Mouse (Mus musculus): ENCODE data around the gene Cytl1.

The Cytl1 gene

DNA sequence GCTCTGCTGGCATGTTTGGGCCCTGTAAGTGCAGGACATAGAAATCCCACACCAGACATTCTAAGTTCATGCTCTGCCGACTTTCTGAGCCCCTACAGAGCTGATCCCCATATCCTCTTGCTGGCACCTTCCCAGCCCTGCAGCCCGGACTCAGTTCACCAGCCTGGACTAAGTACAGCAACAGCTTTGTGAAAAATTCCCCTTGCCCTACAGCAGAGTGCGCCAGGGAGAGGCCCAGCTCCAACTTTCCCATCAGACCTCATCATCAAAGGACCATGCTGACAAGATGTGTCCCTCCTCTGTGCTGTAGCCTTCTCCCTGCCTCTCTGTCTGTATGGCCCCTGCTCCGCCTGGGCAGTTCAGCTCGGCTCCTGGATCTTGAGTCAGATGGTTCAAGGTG is 40.4 kb downstream of the Cytl1 start:
- no peaks in the 10 kb centered on the region for H3K36me3 ChIP-seq (ENCODE audit: insufficient read depth, low read length)
- TF ChIP-seq POU5F1 (IDR thresholded peaks at IDR 0.05; ENCODE audit: borderline replicate concordance, low read length) (no peak), CTCF (conservative IDR thresholded peaks at IDR 0.05; ENCODE audit: low read length) (no peak), NANOG (IDR thresholded peaks at IDR 0.05; ENCODE audit: borderline replicate concordance, low read length) (no peak)
- no peak overlapping the region for H3K4me3 ChIP-seq (replicated peaks; ENCODE audit: low read length)
- H3K4me1 ChIP-seq (replicated peaks; ENCODE audit: low read depth, low read length), result no peaks in the 10 kb centered on the region
- H3K27me3 ChIP-seq (ENCODE audit: insufficient read depth, low read length), result peaks cover 7% of the 10 kb centered on the region; the same call in 1 of the 2 replicates
- H3K9me3 ChIP-seq (ENCODE audit: low read length), result no peaks in the 10 kb centered on the region

DNA sequence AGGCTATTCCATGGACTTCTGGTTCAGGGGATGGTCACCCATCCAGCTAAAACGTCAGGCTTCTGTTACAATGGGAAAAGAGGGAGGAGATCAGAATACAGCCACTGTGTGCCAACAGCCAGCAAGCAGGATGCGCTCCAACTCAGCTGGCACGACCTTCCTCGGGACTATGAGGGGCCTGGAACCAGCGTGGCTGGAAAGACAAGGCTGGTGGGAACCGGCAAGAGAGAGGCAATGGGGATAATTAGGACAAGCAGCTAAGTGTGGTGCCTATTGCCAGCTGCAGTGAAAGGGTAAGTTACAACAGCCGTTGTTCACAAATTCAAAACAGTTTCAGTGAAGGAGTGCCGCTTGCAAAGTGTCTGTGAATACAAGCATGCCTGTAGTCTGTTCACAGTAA is 48.0 kb downstream of the Cytl1 start:
- Histone ChIP-seq H3K4me3 (replicated peaks; ENCODE audit: low read length) (no peak overlapping the region), H3K36me3 (ENCODE audit: insufficient read depth, low read length) (no peaks in the 10 kb centered on the region), H3K9me3 (ENCODE audit: low read length) (peaks cover 4% of the 10 kb centered on the region; the same call in 1 of the 2 replicates), H3K4me1 (replicated peaks; ENCODE audit: low read depth, low read length) (no peaks in the 10 kb centered on the region), H3K27me3 (ENCODE audit: insufficient read depth, low read length) (peaks cover 18% of the 10 kb centered on the region)
- TF ChIP-seq POU5F1 (IDR thresholded peaks at IDR 0.05; ENCODE audit: borderline replicate concordance, low read length), result no peak
- no peak for TF ChIP-seq NANOG (IDR thresholded peaks at IDR 0.05; ENCODE audit: borderline replicate concordance, low read length)
- no peak for TF ChIP-seq CTCF (conservative IDR thresholded peaks at IDR 0.05; ENCODE audit: low read length)

DNA sequence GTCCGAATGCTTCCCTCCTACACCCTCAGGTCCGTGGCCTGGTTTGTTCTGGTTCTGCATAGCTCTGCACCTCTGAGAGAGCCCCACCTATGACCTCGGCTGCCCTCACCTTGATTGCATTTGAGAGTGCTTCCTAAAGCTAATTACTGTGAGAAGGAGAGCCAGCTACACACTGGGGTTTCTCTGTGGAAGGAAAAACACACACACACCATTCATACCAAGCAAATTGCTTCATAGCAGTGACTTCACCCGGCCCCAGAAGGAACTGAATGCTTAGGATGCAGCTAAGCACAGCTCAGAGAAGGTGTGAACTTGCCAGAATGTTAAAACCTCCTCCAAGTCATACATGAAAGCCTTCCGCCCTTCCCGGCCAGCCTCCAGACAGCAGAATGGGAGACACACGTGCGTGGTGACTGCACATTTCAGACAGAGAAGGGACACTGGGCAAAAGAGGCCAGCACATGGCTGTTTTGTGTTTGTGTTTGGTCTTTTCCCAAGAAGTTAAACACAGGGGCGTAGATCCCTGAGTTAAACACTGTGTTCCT is 49.6 kb downstream of the Cytl1 start:
- peaks cover 16% of the 10 kb centered on the region for H3K27me3 ChIP-seq (ENCODE audit: insufficient read depth, low read length)
- H3K4me1 ChIP-seq (replicated peaks; ENCODE audit: low read depth, low read length), result no peaks in the 10 kb centered on the region
- no peaks in the 10 kb centered on the region for H3K36me3 ChIP-seq (ENCODE audit: insufficient read depth, low read length)
- H3K4me3 ChIP-seq (replicated peaks; ENCODE audit: low read length), result no peak overlapping the region
- H3K9me3 ChIP-seq (ENCODE audit: low read length), result peaks cover 4% of the 10 kb centered on the region; the same call in 1 of the 2 replicates
- TF ChIP-seq CTCF (conservative IDR thresholded peaks at IDR 0.05; ENCODE audit: low read length) (no peak), NANOG (IDR thresholded peaks at IDR 0.05; ENCODE audit: borderline replicate concordance, low read length) (no peak), POU5F1 (IDR thresholded peaks at IDR 0.05; ENCODE audit: borderline replicate concordance, low read length) (no peak)

All from E14TG2a.4 (cell line).